Mouse (Mus musculus) intestine, embryonic 16.5 days (tissue): ENCODE data around the gene Atg9a. TPM values are rescaled to one million over a fixed set of nuclear protein-coding genes. Genes with fewer than 3 reads are reported as not detected.
"Not testable (repeated sequence)": the region's sequence is repeated elsewhere in the genome, so short reads cannot be mapped to it uniquely, and the experiment has no call there.

Experiments
- ATAC-seq: fragments of 200-750 bp; cut with Nextera tagmentation; 2 replicates; pipeline ENCODE4 v1.8.0; 2017; ENCODE audit warnings: moderate TSS enrichment, moderate library complexity
- H3K27ac ChIP-seq: fragments of 300-500 bp; sonication (generic); 2 replicates; pipeline ENCODE4 v1.5.1; 2014; ENCODE audit warnings: mild to moderate bottlenecking, low read length
- H3K27me3 ChIP-seq: fragments of 300-500 bp; sonication (generic); replicated peaks from 2 replicates; pipeline ENCODE4 v1.6.1; 2014; ENCODE audit warnings: low read length, control low read depth, mixed read lengths; ENCODE audit not compliant: control insufficient read depth, insufficient read depth
- H3K36me3 ChIP-seq: fragments of 300-500 bp; sonication (generic); 2 replicates; pipeline ENCODE4 v1.6.1; 2014; ENCODE audit warnings: low read length, control low read depth; ENCODE audit not compliant: control insufficient read depth, insufficient read depth
- H3K4me1 ChIP-seq: fragments of 300-500 bp; sonication (generic); 2 replicates; pipeline ENCODE4 v1.6.1; 2014; ENCODE audit warnings: low read length, control low read depth, mixed read lengths; ENCODE audit not compliant: control insufficient read depth, insufficient read depth
- H3K4me2 ChIP-seq: fragments of 300-500 bp; sonication (generic); 2 replicates; pipeline ENCODE4 v1.6.1; 2014; ENCODE audit warnings: low read depth, low read length, control low read depth
- H3K4me3 ChIP-seq: fragments of 300-500 bp; sonication (generic); 2 replicates; pipeline ENCODE4 v1.5.1; 2014; ENCODE audit warnings: mild to moderate bottlenecking, low read length
- H3K9ac ChIP-seq: fragments of 300-500 bp; sonication (generic); 2 replicates; pipeline ENCODE4 v1.6.1; 2014; ENCODE audit warnings: low read depth, low read length
- H3K9me3 ChIP-seq: fragments of 300-500 bp; sonication (generic); 2 replicates; pipeline ENCODE4 v1.6.1; 2016; ENCODE audit warnings: low read length, control low read depth; ENCODE audit not compliant: control insufficient read depth
- WGBS: fragments of 180-500 bp; shearing (Covaris S2); extraction: QIAGEN DNeasy Blood & Tissue Kit; methylation state at CpG from one replicate; pipeline ENCODE4 v1.1.7; 2014; 5-methylcytosine and 5-hydroxymethylcytosine counted together
- polyA plus RNA-seq: library from polyadenylated mRNA; unstranded; fragments of >200 nt; fragmentation: Nextera tagmentation; extraction: Ambion mirVana; gene quantifications from 2 replicates; pipeline ENCODE4 v1.2.1, GENCODE M21; 2015

The Atg9a gene
- polyA plus RNA-seq, result 28.3 and 31.7 TPM in 2 replicates

DNA sequence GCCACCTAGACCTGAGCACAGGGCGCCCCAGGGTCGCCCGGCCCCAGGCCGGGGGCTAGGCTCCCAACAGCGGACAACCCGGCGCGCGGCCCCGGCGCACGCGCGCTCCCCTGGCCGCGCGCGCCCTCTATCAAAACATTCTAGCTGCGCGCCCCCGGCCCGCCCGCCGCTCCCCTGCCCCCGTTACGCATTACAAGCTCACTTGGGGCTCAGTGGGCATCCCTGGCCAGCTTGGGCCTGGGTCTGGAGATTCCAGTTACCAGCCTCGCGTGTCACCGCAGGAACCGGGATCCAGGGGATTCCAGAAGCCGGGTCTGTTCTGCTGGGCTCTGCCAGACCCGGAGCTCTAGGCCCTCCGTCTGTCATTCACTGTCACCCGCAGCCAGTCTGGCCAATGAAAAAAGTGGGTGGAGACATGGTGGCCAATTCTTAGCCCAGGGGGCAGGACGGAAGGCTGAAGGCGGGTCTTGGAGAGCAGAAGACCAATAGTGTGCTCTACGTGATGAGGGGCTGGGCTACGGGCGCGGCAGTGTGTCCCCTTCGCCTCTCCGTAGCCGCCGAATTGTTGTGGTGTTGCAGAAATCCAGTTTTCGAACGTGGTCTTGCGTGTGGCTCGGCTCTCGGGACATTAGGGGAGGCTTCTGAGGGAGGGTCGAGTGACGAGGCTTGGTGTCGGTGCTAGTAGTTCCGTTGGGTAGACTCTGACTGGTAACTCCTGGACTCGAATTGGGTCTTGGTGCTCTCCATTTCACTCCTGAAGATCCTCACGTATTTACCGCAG, at the start of gene Atg9a, which contains the start of gene Ankzf1:
TSS of gene Atg9a (minus strand) at position 575 of the 781 bp plus-strand sequence.
TSS of gene Ankzf1 (plus strand) at position 530 of the 781 bp plus-strand sequence.
- H3K27me3 ChIP-seq, result no peaks in the 10 kb centered on the region
- peaks cover 17% of the 10 kb centered on the region for H3K4me1 ChIP-seq
- peak within 1 kb of the TSS; percentile 91 for H3K4me3 ChIP-seq
- peak within 1 kb of the TSS; percentile 81 for H3K4me2 ChIP-seq
- H3K9me3 ChIP-seq, result no peaks in the 10 kb centered on the region
- H3K27ac ChIP-seq, result peak within 1 kb of the TSS; percentile 98
- ATAC-seq, result peak; percentile 99
- peaks cover 14% of the 10 kb centered on the region for H3K36me3 ChIP-seq
- WGBS, result under 1% methylated on average over 56 of the region's 56 CpGs
- H3K9ac ChIP-seq, result peak within 1 kb of the TSS; percentile 93

DNA sequence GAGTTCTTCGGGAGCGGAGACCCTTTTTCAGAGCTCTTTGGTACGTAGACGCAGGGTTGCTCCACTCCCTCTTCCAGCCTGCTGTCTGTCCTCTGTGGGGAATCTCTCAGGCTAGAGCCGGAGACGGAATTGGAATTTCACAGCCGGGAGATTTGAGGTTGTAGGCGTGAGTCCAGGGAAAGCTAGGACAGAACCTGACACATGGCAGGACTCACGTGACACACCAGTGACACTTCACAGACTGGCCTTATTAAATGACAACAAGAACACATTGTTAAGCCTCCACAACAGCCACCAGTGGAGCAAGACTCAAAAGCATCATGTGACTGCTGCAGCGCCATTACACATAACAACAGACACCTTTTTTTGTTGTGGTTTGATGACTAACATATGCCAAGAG, 47.6 kb upstream of the Atg9a start:
- Histone ChIP-seq H3K27ac (no peak overlapping the region), H3K4me3 (no peak overlapping the region), H3K9me3 (no peaks in the 10 kb centered on the region), H3K4me2 (no peak overlapping the region), H3K36me3 (peaks cover 9% of the 10 kb centered on the region; the same call in 1 of the 2 replicates), H3K4me1 (peaks cover 5% of the 10 kb centered on the region), H3K27me3 (no peaks in the 10 kb centered on the region), H3K9ac (no peak overlapping the region)
- 81% methylated on average over 10 of the region's 10 CpGs for WGBS
- no peak for ATAC-seq

DNA sequence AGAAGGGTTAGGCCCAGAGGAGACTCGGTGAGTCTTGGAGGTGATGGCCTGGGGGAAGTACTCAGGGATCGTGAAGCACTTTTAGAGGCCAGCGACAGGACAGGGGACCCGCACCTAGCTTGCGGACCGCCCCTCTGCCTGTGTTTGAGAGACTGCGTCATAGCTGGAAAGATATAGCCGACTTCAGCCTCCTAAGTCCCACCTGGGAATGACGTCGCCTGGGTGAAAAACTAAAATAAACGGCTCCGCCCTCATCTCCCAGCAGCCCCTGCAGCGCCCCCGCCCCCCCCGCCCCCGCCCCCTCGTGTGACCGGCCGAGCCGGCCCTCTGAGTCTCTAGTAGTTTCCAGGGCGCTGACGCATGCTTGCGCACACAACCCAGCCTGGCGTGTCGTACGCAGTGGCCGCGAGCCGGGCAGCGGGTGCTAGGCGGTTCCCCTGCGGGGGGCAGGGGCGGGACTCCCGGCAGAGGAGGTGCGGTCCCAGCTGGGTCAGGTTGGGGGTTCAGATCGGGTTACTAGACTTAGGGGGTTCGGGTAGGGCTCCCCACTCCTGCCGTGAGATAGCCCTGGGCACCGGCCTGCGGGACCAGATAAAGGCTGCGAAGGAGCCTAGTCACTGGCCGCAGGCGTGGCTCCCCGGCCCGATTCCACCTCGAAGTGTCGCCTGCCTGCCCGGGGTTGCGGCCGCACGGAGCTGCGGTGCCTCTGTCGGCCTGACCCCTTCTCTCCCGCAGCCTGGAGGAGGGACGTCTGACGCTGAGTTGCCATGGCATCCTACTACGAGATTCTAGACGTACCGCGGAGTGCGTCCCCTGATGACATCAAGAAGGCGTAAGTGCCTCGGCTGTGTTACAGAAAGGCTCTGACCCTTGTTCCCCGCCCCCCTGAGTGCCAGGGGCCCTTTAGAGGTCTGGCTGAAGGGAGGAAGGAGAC, 44.4 kb upstream of the Atg9a start, which contains the start of gene Dnajb2:
TSS of gene Dnajb2 (plus strand) at position 290 of the 934 bp plus-strand sequence.
- 0 out of 2 replicates have a peak, but pooled peaks cover 2% of the 10 kb centered on the region for H3K36me3 ChIP-seq
- H3K9me3 ChIP-seq, result no peaks in the 10 kb centered on the region
- H3K27ac ChIP-seq, result peak within 1 kb of the TSS; percentile 84
- H3K4me2 ChIP-seq, result peak within 1 kb of the TSS; percentile 68
- H3K9ac ChIP-seq, result peak within 1 kb of the TSS; percentile 72
- peak; percentile 94 for ATAC-seq
- H3K4me1 ChIP-seq, result peaks cover 7% of the 10 kb centered on the region
- no peaks in the 10 kb centered on the region; the same call in 1 of the 2 replicates for H3K27me3 ChIP-seq
- H3K4me3 ChIP-seq, result peak within 1 kb of the TSS; percentile 62
- WGBS, result under 1% methylated on average over 64 of the region's 64 CpGs

DNA sequence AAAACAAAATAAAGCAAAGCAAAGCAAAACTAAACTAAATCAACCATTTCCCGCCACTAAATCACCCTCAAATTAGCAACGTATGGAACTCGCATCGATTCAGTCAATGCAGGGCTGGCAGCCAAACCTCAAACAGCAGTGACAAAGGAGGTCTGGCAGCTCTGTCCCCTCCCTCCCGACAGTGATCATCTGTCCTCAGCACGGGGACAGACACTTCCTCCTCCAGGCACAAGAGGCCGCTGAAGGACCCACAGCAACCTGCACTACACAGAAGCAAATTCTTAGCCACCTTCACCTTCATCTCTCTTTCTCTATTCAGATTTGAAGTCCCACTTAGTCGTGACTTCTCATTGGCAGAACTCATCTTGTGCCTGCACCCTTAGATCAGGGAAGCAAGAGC, 42.6 kb upstream of the Atg9a start:
- H3K27me3 ChIP-seq, result no peaks in the 10 kb centered on the region; the same call in 1 of the 2 replicates
- H3K27ac ChIP-seq, result no peak overlapping the region
- no peaks in the 10 kb centered on the region for H3K36me3 ChIP-seq
- no peak overlapping the region for H3K4me3 ChIP-seq
- H3K9ac ChIP-seq, result no peak overlapping the region
- no peaks in the 10 kb centered on the region for H3K9me3 ChIP-seq
- peaks cover 7% of the 10 kb centered on the region for H3K4me1 ChIP-seq
- ATAC-seq, result no peak; the same call in 1 of the 2 replicates
- H3K4me2 ChIP-seq, result no peak overlapping the region
- WGBS, result 3% methylated on average over 8 of the region's 8 CpGs

DNA sequence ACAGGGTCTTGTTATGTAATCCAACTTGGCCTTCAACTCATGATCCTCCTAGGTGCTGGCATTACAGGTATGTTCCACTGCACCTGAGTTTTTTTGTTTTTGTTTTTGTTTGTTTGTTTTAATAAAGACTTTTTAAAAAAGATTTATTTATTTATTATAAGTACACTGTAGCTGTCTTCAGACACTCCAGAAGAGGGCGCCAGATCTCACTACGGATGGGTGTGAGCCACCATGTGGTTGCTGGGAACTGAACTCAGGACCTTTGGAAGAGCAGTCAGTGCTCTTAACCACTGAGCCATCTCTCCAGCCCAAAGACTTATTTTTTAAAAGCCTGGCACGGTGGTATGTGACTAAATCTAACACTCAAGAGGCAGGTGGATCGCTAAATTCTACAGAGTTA, 40.5 kb upstream of the Atg9a start:
- WGBS, result 71% methylated on average over 4 of the region's 4 CpGs
- H3K4me3 ChIP-seq, ATAC-seq, H3K27ac ChIP-seq, H3K4me2 ChIP-seq, H3K27me3 ChIP-seq, H3K9ac ChIP-seq, H3K9me3 ChIP-seq, H3K36me3 ChIP-seq, H3K4me1 ChIP-seq: not testable (repeated sequence)

DNA sequence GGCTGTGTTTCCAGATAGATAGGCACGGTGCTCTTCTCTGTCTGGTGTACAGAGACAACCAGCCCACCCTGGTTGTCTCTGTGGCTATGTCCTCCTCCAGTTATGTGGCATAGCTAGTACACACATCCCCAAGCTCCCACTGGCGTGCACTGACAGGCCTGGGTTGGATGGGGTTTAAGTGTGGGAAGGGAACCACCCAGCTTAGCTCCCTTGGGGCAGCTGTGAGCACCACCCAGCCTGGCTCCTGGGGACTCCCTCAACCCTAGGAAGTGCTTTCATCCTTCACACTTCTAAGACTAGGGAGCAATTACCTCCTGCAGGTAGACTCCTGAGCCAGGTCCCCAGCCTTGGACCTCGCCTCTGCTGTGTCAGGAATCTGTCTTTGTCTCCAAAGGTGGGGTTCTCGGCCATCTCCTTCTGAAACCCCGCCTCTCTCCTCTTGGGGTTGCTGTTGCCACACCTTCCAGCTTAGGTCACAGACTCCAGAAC, 39.7 kb upstream of the Atg9a start, which contains the start of gene A630095N17Rik:
TSS of gene A630095N17Rik (minus strand) at position 439 of the 489 bp plus-strand sequence.
- Histone ChIP-seq H3K9ac (no peak within 1 kb of the TSS), H3K4me1 (peaks cover 5% of the 10 kb centered on the region; the same call in 1 of the 2 replicates), H3K4me2 (no peak within 1 kb of the TSS), H3K27ac (no peak within 1 kb of the TSS), H3K9me3 (no peaks in the 10 kb centered on the region), H3K36me3 (no peaks in the 10 kb centered on the region), H3K27me3 (no peaks in the 10 kb centered on the region; the same call in 1 of the 2 replicates), H3K4me3 (no peak within 1 kb of the TSS)
- ATAC-seq, result no peak
- WGBS, result 70% methylated on average over 5 of the region's 5 CpGs

DNA sequence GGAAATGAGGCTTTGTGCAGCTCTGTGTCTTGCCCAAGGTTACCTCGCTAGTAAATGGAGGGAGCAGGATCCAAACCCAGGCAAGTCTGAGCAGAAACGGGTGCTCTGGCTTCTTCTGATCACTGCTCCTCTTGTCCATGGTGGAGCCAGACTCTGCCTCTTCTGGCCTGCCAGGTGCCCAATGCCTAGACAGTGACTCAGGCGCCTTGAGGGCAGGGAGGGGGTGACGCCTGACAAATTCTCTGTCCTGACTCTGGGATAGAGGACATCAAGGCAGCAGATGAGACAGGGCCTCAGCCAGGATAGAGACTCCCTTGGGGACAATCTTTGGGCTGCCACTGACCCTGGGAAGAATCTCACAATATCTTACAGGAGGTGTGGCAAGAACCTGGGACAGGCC, 39.2 kb upstream of the Atg9a start:
- Histone ChIP-seq H3K4me2 (no peak overlapping the region), H3K27ac (no peak overlapping the region), H3K9ac (no peak overlapping the region), H3K27me3 (no peaks in the 10 kb centered on the region; the same call in 1 of the 2 replicates), H3K4me3 (no peak overlapping the region), H3K9me3 (no peaks in the 10 kb centered on the region), H3K4me1 (peaks cover 5% of the 10 kb centered on the region; the same call in 1 of the 2 replicates), H3K36me3 (no peaks in the 10 kb centered on the region)
- 83% methylated on average over 4 of the region's 4 CpGs for WGBS
- ATAC-seq, result no peak

DNA sequence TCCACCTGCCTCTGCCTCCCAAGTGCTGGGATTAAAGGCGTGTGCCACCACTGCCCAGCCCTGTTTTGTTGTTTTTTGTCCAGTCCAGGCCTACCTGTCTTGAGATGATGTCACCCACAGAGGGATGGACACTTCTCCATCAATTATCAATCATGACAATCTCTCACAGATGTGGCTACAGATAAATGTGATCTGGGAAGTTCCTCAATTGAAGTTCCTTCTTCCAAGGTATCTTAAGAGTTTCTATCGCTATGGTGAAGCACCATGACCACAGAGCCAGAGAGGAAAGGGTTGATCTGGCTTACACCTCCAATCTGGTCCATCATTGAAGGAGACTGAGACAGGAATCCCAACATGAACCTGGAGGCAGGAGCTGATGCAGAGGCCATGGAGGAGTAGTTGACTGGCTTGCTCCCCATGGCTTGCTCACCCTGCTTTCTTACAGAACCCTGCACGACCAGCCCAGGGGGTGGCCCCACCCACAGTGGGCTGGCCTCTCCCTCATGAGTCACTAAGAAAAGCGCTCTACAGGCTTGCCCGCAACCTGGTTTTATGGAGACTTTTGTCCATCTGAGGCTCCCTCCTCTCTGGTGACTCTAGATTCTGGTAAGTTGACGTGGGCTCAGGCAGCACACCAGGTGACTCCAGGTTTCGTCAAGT, 38.5 kb upstream of the Atg9a start:
- Histone ChIP-seq H3K36me3 (no peaks in the 10 kb centered on the region), H3K4me2 (no peak overlapping the region), H3K4me3 (no peak overlapping the region), H3K9me3 (no peaks in the 10 kb centered on the region), H3K27ac (no peak overlapping the region), H3K9ac (no peak overlapping the region), H3K27me3 (no peaks in the 10 kb centered on the region; the same call in 1 of the 2 replicates), H3K4me1 (peaks cover 5% of the 10 kb centered on the region; the same call in 1 of the 2 replicates)
- WGBS, result 65% methylated on average over 7 of the region's 7 CpGs
- ATAC-seq, result no peak
